Comparison of ENCODE assay signal across 22 mouse cellular contexts in the genomic region with DNA sequence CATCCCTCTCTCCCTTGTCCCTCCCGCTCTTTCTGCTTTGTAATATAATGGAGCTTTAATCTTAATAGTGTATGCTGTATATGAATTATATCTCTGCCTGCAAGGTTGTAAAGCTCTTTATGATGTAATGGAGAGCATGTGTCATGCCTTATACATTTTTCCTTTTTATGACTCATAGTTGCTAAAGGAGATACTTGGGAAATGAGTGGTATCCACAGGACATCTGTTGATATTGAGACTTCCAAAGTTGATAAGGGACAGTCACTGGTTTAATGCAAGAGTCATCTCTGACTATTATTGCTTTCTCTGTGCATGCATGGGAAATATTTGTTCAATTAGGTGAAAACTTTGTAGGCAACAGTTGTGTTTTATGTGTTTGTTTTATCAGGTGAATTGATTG.
"Had no signal": no experiment of that assay in that cellular context is flagged by ENCODE, and none has a peak within 500 bp of the region (broad histone marks: within the 10 kb centered on the region; RNA-seq: fewer than 3 reads in every experiment).

No protein-coding gene starts in this region.

- H3K9ac ChIP-seq: heart, embryonic 13.5 days; heart, embryonic 15.5 days; hindbrain, embryonic 13.5 days; hindbrain, embryonic 15.5 days; kidney, embryonic 15.5 days; limb, embryonic 12.5 days had no signal

- H3K36me3 ChIP-seq: heart, embryonic 13.5 days; heart, embryonic 15.5 days; hindbrain, embryonic 13.5 days; hindbrain, embryonic 15.5 days; kidney, embryonic 15.5 days; limb, embryonic 10.5 days; limb, embryonic 12.5 days had no signal

- H3K4me2 ChIP-seq: heart, embryonic 11.5 days; heart, embryonic 13.5 days; heart, embryonic 15.5 days; hindbrain, embryonic 13.5 days; hindbrain, embryonic 15.5 days; kidney, embryonic 15.5 days; limb, embryonic 12.5 days; liver, embryonic 11.5 days had no signal

- H3K27ac ChIP-seq: gastrocnemius, adult 2 months; heart, adult 2 months; heart, embryonic 13.5 days; heart, embryonic 15.5 days; hindbrain, embryonic 13.5 days; hindbrain, embryonic 15.5 days; hindbrain, postnatal 0 days; kidney, embryonic 15.5 days; kidney, postnatal 0 days; limb, embryonic 10.5 days; limb, embryonic 12.5 days had no signal

- H3K9me3 ChIP-seq: heart, embryonic 13.5 days; heart, embryonic 15.5 days; hindbrain, embryonic 13.5 days; hindbrain, embryonic 15.5 days; kidney, embryonic 15.5 days; limb, embryonic 10.5 days; limb, embryonic 12.5 days had no signal

- DNase-seq: gastrocnemius, adult 2 months; gastrocnemius, postnatal 10 days; gastrocnemius, postnatal 25 days; heart, adult 2 months; heart, postnatal 14 days; heart, postnatal 36 days; kidney, adult 11 months; layer of hippocampus, adult 9-11 months; layer of hippocampus, postnatal 36 days; liver had no signal

- H3K4me1 ChIP-seq: heart, embryonic 13.5 days; heart, embryonic 15.5 days; hindbrain, embryonic 13.5 days; hindbrain, embryonic 15.5 days; kidney, embryonic 15.5 days; limb, embryonic 10.5 days; limb, embryonic 12.5 days had no signal

- ATAC-seq: hindbrain, postnatal 0 days; intestine, embryonic 16.5 days had no signal

- H3K4me3 ChIP-seq: gastrocnemius, adult 2 months; heart, adult 2 months; heart, embryonic 13.5 days; heart, embryonic 15.5 days; hindbrain, embryonic 13.5 days; hindbrain, embryonic 15.5 days; kidney, embryonic 15.5 days; limb, embryonic 10.5 days; limb, embryonic 12.5 days had no signal

- H3K27me3 ChIP-seq: heart, embryonic 13.5 days; heart, embryonic 15.5 days; hindbrain, embryonic 13.5 days; hindbrain, embryonic 15.5 days; kidney, embryonic 15.5 days; limb, embryonic 12.5 days had no signal
